Mouse (Mus musculus) cortical plate, adult 2 months (tissue): ENCODE results near the gene Ppp1r9b.

Source experiments
- CTCF ChIP-seq: fragments of 200-500 bp; IDR thresholded peaks from 2 replicates; pipeline ENCODE4 v1.5.1; 2011; ENCODE audit warnings: mild to moderate bottlenecking, control low read depth, low read length; ENCODE audit not compliant: insufficient read depth; ENCODE audit errors: extremely low read depth
- POLR2A ChIP-seq: fragments of 200-500 bp; IDR thresholded peaks from 2 replicates; pipeline ENCODE4 v1.6.1; 2011; ENCODE audit warnings: mild to moderate bottlenecking, low read length, control low read depth; ENCODE audit not compliant: insufficient read depth; ENCODE audit errors: extremely low read depth

- TF ChIP-seq CTCF (peak; percentile 87), POLR2A (no peak)
Measured at GRCm38 (mm10) chr11:95046980-95047680, 56.3 kb downstream of the Ppp1r9b start.
